Mouse (Mus musculus) kidney, adult 8-10 months (tissue): ENCODE results near the gene Klhl22.

Source experiments
- DNase-seq, 2 experiments: peaks; one replicate each; pipeline ENCODE4 v3.0.0; 2022

Klhl22 gene

GRCm38 (mm10) chr16:17758902-17759301 is 516 bp upstream of the Klhl22 start:
- peak; percentile 60 to 64 for DNase-seq

- DNase-seq = peak; percentile 24 to 35
Observed at GRCm38 (mm10) chr16:17759813-17760321, 449 bp downstream of the Klhl22 start.

GRCm38 (mm10) chr16:17760657-17761056 is 1.2 kb downstream of the Klhl22 start:
- peak in 1 of 2 experiments; percentile 35 for DNase-seq

GRCm38 (mm10) chr16:17761074-17761473 is 1.7 kb downstream of the Klhl22 start:
- DNase-seq = no peak

- DNase-seq = no peak
Observed at GRCm38 (mm10) chr16:17764108-17764511, 4.7 kb downstream of the Klhl22 start.

- no peak for DNase-seq
Observed at GRCm38 (mm10) chr16:17768834-17769233, 9.4 kb downstream of the Klhl22 start.

GRCm38 (mm10) chr16:17771117-17771865 is 11.9 kb downstream of the Klhl22 start:
- DNase-seq = peak in 1 of 2 experiments; percentile 24

- DNase-seq = peak in 1 of 2 experiments; percentile 46
Observed at GRCm38 (mm10) chr16:17776828-17777227, 17.4 kb downstream of the Klhl22 start.

GRCm38 (mm10) chr16:17778223-17778622 is 18.8 kb downstream of the Klhl22 start:
- no peak for DNase-seq

- DNase-seq = no peak
Observed at GRCm38 (mm10) chr16:17779692-17780091, 20.3 kb downstream of the Klhl22 start.

- no peak for DNase-seq
Observed at GRCm38 (mm10) chr16:17785337-17785736, 25.9 kb downstream of the Klhl22 start.

GRCm38 (mm10) chr16:17792728-17793127 is 33.3 kb downstream of the Klhl22 start:
- no peak for DNase-seq

- DNase-seq = no peak
Observed at GRCm38 (mm10) chr16:17794047-17794446, 34.6 kb downstream of the Klhl22 start.

GRCm38 (mm10) chr16:17795643-17796042 is 36.2 kb downstream of the Klhl22 start:
- DNase-seq = no peak

GRCm38 (mm10) chr16:17796519-17796918 is 37.1 kb downstream of the Klhl22 start:
- DNase-seq = no peak

- DNase-seq = no peak
Observed at GRCm38 (mm10) chr16:17796971-17797811, 37.8 kb downstream of the Klhl22 start, which contains the start of gene Scarf2. Gene Scarf2 (plus strand): TSS chr16:17797282.

- DNase-seq = no peak
Observed at GRCm38 (mm10) chr16:17797812-17798311, 38.4 kb downstream of the Klhl22 start.

GRCm38 (mm10) chr16:17798321-17799180 is 39.1 kb downstream of the Klhl22 start:
- peak; percentile 24 to 58 for DNase-seq

- no peak for DNase-seq
Observed at GRCm38 (mm10) chr16:17799584-17799983, 40.2 kb downstream of the Klhl22 start.

- DNase-seq = no peak
Observed at GRCm38 (mm10) chr16:17801777-17802455, 42.5 kb downstream of the Klhl22 start.

- no peak for DNase-seq
Observed at GRCm38 (mm10) chr16:17802456-17802838, 43.0 kb downstream of the Klhl22 start.
